Mouse (Mus musculus): ENCODE measurements around the gene Slc29a1. TPM values are rescaled to one million over a fixed set of nuclear protein-coding genes. Genes with fewer than 3 reads are reported as not detected.
"Not testable (repeated sequence)": the region's sequence is repeated elsewhere in the genome, so short reads cannot be mapped to it uniquely, and the experiment has no call there.

Slc29a1 gene
- polyA plus RNA-seq, 1 experiment from 2014 or later, result 154 TPM

DNA sequence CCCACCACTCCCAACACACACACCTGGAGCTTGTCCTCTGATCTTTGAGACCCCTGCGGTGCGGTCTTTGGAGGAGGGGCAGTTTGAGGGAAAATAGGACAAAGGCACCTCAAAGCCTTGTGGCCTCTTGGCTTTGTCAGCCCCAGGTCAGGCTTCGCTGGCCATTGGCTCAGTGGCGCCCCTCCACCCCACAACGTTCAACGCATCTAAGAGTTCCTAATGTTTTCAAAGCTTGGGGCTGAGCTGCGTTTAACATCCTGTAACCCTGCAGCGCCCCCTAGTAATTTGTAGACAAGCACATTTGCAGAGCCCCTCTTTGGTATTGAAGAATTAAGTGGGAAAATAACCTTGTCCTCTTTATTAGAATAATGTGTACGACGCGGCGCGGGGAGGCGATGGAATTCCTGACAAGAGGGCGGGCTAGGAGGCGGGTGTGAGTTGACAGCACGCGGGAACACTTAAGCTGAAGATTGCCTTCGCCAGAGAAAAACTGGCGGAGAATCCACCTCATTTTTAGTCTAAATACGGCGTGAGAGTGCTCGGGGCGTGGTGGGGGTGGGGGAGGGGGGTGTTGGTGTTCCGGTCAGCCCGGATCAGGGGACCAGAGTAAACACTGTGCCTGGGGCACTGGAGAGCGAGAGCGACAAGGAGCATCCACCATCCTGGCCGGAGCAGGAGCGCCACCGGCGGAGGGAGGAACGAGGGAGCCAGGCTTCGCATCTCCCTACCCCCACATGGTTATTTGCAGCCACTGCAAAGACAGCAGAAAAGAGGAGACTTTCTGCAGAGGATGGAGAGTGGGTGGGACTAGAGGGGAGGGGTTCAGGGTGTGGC is 30.7 kb upstream of the Slc29a1 start:
- no peak for ATAC-seq (ENCODE audit: low read depth)

DNA sequence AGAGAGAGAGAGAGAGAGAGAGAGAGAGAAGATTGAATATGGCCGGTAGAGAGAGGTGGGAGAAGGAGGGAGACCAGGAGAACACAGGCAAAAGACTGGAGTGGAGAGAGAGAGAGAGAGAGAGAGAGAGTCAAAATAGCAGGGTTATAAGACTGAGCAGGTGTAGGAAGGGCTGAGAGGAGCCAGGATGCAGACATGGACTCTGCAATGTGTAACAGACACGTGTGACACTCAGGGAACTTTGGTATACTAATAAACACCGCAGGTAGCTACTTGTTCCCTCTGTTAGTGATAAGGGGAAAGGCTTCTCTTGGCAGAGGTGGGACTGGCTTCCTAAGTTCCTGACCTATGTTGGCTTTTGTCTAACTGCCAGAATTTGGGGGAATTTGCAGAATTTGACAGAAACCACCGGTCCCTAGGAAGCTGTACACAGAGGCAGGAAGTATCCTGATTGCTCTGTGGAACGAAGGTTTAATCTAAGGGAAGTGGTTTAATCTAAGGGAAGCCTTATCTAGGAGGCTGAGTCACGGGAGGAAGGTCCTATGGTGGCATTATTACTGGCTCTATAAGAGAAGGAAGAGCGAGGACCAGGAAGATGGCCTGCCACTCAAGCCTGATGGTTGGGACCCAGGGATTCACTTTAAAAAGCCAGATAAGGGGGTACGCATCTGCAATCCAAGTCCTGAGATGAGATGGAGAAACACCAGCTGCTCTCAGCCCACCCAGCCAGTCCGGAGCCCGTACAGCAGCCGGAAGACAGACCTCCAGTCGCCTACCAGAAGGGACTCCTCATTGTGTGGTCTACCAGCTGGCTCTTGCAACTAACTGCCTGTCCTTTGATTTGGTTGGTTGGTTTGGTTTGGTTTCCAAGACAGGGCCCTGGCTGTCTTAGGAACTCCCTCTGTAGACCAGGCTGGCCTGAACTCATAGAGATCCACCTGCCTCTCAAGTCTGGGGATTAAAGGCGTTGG is 29.8 kb upstream of the Slc29a1 start:
- 31% methylated on average over 13 of the region's 13 CpGs for WGBS (ENCODE audit: insufficient replicate concordance)
- Histone ChIP-seq H3K27ac (ENCODE audit: low read length) (no peak overlapping the region), H3K36me3 (ENCODE audit: control insufficient read depth, insufficient read depth) (no peaks in the 10 kb centered on the region), H3K4me3 (ENCODE audit: low read depth, low read length) (no peak overlapping the region), H3K4me1 (ENCODE audit: control insufficient read depth, low read depth, low read length) (peaks cover 17% of the 10 kb centered on the region), H3K4me2 (ENCODE audit: low read depth, low read length) (no peak overlapping the region), H3K9ac (ENCODE audit: low read depth, low read length) (no peak overlapping the region), H3K27me3 (ENCODE audit: control insufficient read depth, insufficient read depth, low read depth, low read length) (no peaks in the 10 kb centered on the region; the same call in 1 of the 2 replicates), H3K9me3 (replicated peaks; ENCODE audit: control insufficient read depth, low read length) (no peaks in the 10 kb centered on the region)
- 0 out of 2 replicates have a peak, but pooled peaks have one; percentile 33 for ATAC-seq (ENCODE audit: low read depth)

More for the DNA sequence above, 30.7 kb upstream of the Slc29a1 start:
- Histone ChIP-seq H3K27me3 (ENCODE audit: control insufficient read depth, insufficient read depth, low read depth, low read length) (no peaks in the 10 kb centered on the region; the same call in 1 of the 2 replicates), H3K4me2 (ENCODE audit: low read depth, low read length) (peak overlapping the region; percentile 65), H3K9ac (ENCODE audit: low read depth, low read length) (no peak overlapping the region), H3K9me3 (replicated peaks; ENCODE audit: control insufficient read depth, low read length) (no peaks in the 10 kb centered on the region), H3K4me3 (ENCODE audit: low read depth, low read length) (peak overlapping the region; percentile 35), H3K36me3 (ENCODE audit: control insufficient read depth, insufficient read depth) (no peaks in the 10 kb centered on the region), H3K4me1 (ENCODE audit: control insufficient read depth, low read depth, low read length) (peaks cover 17% of the 10 kb centered on the region), H3K27ac (ENCODE audit: low read length) (no peak overlapping the region)
- 4% methylated on average over 34 of the region's 34 CpGs for WGBS (ENCODE audit: insufficient replicate concordance)

DNA sequence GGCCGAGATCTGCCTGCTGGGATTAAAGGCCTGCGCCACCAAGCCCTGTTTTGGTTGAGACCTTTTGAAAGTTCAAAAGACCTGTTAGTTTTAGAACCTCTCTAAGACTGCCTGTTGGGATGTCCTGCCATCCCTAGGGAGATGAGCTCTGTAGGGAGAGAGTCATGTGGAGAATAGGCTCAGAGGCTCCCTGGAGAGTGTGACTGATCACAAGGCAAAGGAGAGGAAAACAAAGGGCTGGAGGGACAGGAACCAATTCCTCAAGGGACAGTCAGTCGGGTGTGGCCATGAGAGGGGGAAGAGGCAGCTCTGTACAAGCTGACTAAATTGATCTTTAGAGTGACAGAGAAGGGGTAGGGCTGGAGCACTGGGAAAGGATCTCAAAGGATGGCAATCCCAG is 28.8 kb upstream of the Slc29a1 start:
- H3K9ac ChIP-seq (ENCODE audit: low read depth, low read length), result no peak overlapping the region
- H3K27me3 ChIP-seq (ENCODE audit: control insufficient read depth, insufficient read depth, low read depth, low read length), result no peaks in the 10 kb centered on the region; the same call in 1 of the 2 replicates
- no peaks in the 10 kb centered on the region for H3K9me3 ChIP-seq (replicated peaks; ENCODE audit: control insufficient read depth, low read length)
- H3K4me3 ChIP-seq (ENCODE audit: low read depth, low read length), result no peak overlapping the region
- H3K36me3 ChIP-seq (ENCODE audit: control insufficient read depth, insufficient read depth), result no peaks in the 10 kb centered on the region
- H3K4me1 ChIP-seq (ENCODE audit: control insufficient read depth, low read depth, low read length), result peaks cover 17% of the 10 kb centered on the region
- no peak overlapping the region for H3K4me2 ChIP-seq (ENCODE audit: low read depth, low read length)
- H3K27ac ChIP-seq (ENCODE audit: low read length), result no peak overlapping the region
- WGBS (ENCODE audit: insufficient replicate concordance), result 54% methylated on average over 3 of the region's 3 CpGs
- no peak for ATAC-seq (ENCODE audit: low read depth)

DNA sequence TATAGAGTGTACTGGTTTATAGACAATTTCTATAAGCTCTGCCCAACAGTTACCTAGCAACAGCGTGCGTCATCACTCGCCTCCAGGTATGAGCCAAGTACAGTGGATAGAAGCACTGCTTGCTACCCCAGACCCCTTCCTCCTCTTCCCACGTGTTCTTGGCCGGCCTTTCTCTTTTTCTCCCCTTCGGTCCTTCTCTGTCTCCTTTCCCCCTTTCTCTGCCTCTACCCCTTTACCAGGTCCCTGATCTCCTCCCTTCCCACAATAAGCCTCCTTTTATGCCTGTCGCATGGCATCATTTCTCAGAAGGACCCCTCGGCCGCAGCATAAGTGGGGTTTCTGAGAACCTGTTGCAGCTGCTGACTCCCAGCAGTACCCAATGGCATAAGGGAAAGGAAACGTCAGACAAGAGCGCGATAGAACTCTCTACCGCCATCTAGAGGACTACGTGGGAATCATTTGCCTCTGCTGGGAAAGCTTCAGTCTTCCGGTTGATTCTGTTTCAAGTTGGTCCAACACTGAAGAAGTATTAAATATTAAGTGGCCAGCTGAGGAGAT is 27.2 kb upstream of the Slc29a1 start:
- H3K36me3 ChIP-seq (ENCODE audit: control insufficient read depth, insufficient read depth), result no peaks in the 10 kb centered on the region
- H3K27ac ChIP-seq (ENCODE audit: low read length), result no peak overlapping the region
- whole genome bisulfite sequencing (ENCODE audit: insufficient replicate concordance), result 23% methylated on average over 15 of the region's 15 CpGs
- ATAC-seq (ENCODE audit: low read depth), result no peak
- peaks cover 17% of the 10 kb centered on the region for H3K4me1 ChIP-seq (ENCODE audit: control insufficient read depth, low read depth, low read length)
- no peaks in the 10 kb centered on the region; the same call in 1 of the 2 replicates for H3K27me3 ChIP-seq (ENCODE audit: control insufficient read depth, insufficient read depth, low read depth, low read length)
- H3K4me2 ChIP-seq (ENCODE audit: low read depth, low read length), result 0 out of 2 replicates have a peak overlapping the region, but pooled peaks have one; percentile 23
- no peaks in the 10 kb centered on the region for H3K9me3 ChIP-seq (replicated peaks; ENCODE audit: control insufficient read depth, low read length)
- H3K4me3 ChIP-seq (ENCODE audit: low read depth, low read length), result no peak overlapping the region
- H3K9ac ChIP-seq (ENCODE audit: low read depth, low read length), result no peak overlapping the region

DNA sequence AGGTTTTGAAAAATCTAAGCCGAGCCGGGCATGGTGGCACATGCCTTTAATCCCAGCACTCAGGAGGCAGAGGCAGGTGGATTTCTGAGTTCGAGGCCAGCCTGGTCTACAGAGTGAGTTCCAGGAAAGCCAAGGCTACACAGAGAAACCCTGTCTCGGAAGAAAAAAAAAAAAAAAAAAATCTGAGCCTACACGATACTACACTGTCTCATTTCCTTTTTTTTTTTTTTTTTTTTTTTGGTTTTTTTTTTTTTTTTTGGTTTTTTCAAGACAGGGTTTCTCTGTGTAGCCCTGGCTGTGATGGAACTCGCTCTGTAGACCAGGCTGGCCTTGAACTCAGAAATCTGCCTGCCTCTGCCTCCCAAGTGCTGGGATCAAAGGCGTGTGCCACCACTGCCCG is 24.0 kb upstream of the Slc29a1 start:
- peaks cover 23% of the 10 kb centered on the region for H3K4me1 ChIP-seq (ENCODE audit: control insufficient read depth, low read depth, low read length)
- not testable (repeated sequence) for H3K9ac ChIP-seq (ENCODE audit: low read depth, low read length); H3K27ac ChIP-seq (ENCODE audit: low read length); H3K4me3 ChIP-seq (ENCODE audit: low read depth, low read length); ATAC-seq (ENCODE audit: low read depth); H3K4me2 ChIP-seq (ENCODE audit: low read depth, low read length); H3K36me3 ChIP-seq (ENCODE audit: control insufficient read depth, insufficient read depth); H3K9me3 ChIP-seq (replicated peaks; ENCODE audit: control insufficient read depth, low read length); H3K27me3 ChIP-seq (ENCODE audit: control insufficient read depth, insufficient read depth, low read depth, low read length)
- 72% methylated on average over 7 of the region's 8 CpGs for WGBS (ENCODE audit: insufficient replicate concordance)

DNA sequence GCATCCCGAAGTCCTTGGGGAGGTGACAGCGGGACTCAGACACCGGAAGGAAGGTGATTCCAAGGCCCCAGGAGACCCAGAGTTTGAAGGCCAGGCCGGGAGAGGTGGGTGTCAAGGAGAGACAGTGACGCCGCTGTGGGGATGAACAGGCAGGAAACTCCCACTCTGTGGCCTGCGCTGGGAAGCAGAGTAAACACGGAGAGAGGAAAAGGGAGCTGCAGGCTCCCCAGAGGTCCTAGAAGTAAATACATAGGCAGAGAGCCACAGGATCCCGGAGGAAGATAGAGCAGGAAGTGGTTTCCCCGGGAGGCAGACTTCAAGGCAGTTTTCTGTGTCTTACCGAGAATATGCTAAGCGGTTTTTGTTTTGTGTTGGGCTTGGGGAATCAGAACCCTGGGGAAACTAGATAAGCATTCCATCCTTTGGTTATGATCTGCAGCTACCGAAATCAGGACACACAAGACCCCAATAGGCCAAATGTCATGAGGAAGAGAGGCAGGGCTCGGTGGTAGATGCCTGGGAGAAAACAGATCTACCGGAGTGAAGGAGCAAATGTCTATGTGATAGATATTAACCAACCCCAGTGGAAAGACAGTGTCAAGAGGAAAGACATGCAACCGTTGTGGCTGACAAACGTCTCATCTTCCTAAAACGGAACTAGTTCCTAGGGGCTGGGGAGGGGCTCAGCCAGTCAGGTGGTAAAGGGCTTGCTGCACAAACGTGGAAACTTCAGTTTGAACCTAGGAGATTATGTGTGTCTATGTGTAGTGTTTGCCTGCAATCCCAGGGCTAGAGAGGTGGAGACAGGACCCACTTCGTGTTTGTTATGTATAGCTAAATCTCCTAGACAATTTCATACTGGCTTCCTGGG is 20.2 kb upstream of the Slc29a1 start:
- 3% methylated on average over 20 of the region's 20 CpGs for WGBS (ENCODE audit: insufficient replicate concordance)

DNA sequence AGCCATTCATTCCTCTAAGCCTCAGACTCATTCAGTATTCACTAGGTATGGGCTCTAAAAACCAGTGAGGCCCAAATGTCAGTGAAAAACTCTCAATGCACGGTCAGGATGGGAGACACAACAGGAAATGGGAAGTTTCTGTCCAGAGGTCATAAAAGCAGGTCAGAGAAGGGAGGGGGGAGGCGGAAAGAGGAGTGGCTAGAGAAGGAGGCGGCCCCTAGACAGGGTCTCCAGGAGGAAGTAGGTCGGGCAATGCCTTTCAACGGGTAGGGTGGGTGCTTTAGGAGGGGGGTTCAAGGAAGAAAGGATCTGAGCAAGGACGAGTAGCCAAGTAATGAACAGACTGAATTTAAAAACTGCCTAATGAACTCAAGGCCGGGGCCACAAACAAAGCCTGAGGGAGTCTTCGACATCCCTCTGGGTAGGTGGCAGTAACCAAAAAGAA is 19.6 kb upstream of the Slc29a1 start:
- Histone ChIP-seq H3K4me1 (ENCODE audit: control insufficient read depth, low read depth, low read length) (peaks cover 15% of the 10 kb centered on the region), H3K9ac (ENCODE audit: low read depth, low read length) (peak overlapping the region; percentile 58), H3K27ac (ENCODE audit: low read length) (peak overlapping the region; percentile 82), H3K36me3 (ENCODE audit: control insufficient read depth, insufficient read depth) (no peaks in the 10 kb centered on the region), H3K4me2 (ENCODE audit: low read depth, low read length) (peak overlapping the region; percentile 59), H3K9me3 (replicated peaks; ENCODE audit: control insufficient read depth, low read length) (no peaks in the 10 kb centered on the region), H3K4me3 (ENCODE audit: low read depth, low read length) (peak overlapping the region; percentile 43), H3K27me3 (ENCODE audit: control insufficient read depth, insufficient read depth, low read depth, low read length) (no peaks in the 10 kb centered on the region)
- 9% methylated on average over 8 of the region's 8 CpGs for WGBS (ENCODE audit: insufficient replicate concordance)
- peak; percentile 62 for ATAC-seq (ENCODE audit: low read depth)

More for the DNA sequence above, 20.2 kb upstream of the Slc29a1 start:
- Histone ChIP-seq H3K9ac (ENCODE audit: low read depth, low read length) (peak overlapping the region; percentile 58), H3K36me3 (ENCODE audit: control insufficient read depth, insufficient read depth) (no peaks in the 10 kb centered on the region), H3K4me1 (ENCODE audit: control insufficient read depth, low read depth, low read length) (peaks cover 15% of the 10 kb centered on the region), H3K27ac (ENCODE audit: low read length) (peak overlapping the region; percentile 82), H3K27me3 (ENCODE audit: control insufficient read depth, insufficient read depth, low read depth, low read length) (no peaks in the 10 kb centered on the region), H3K4me3 (ENCODE audit: low read depth, low read length) (peak overlapping the region; percentile 43), H3K9me3 (replicated peaks; ENCODE audit: control insufficient read depth, low read length) (no peaks in the 10 kb centered on the region), H3K4me2 (ENCODE audit: low read depth, low read length) (peak overlapping the region; percentile 59)
- ATAC-seq (ENCODE audit: low read depth), result peak; percentile 67

DNA sequence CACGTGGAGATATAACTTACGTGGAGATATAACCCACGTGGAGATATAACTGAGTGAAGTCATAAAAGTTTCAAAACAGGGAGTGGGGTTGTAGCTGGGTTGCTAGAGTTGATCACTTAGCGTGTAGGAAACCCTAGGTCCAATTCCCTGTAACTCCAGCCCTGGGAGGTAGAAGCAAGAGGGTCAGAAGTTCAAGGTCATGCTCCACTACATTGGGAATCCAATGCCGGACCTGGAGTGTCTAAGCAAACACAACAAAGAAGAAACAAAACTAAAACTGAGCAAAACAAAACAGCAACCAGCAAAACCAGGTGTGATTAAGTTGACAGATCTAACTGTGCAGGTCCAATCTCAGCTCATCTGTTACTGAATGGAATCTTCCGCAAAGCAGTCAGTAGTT is 18.2 kb upstream of the Slc29a1 start:
- Histone ChIP-seq H3K9me3 (replicated peaks; ENCODE audit: control insufficient read depth, low read length) (no peaks in the 10 kb centered on the region), H3K9ac (ENCODE audit: low read depth, low read length) (no peak overlapping the region), H3K27me3 (ENCODE audit: control insufficient read depth, insufficient read depth, low read depth, low read length) (no peaks in the 10 kb centered on the region; the same call in 1 of the 2 replicates), H3K27ac (ENCODE audit: low read length) (no peak overlapping the region), H3K4me2 (ENCODE audit: low read depth, low read length) (no peak overlapping the region), H3K4me1 (ENCODE audit: control insufficient read depth, low read depth, low read length) (peaks cover 15% of the 10 kb centered on the region), H3K4me3 (ENCODE audit: low read depth, low read length) (no peak overlapping the region), H3K36me3 (ENCODE audit: control insufficient read depth, insufficient read depth) (no peaks in the 10 kb centered on the region)
- no peak for ATAC-seq (ENCODE audit: low read depth)
- WGBS (ENCODE audit: insufficient replicate concordance), result 64% methylated on average over 6 of the region's 6 CpGs
